Mouse (Mus musculus) heart, postnatal 10 days (tissue): ENCODE results near the gene Zfp804b. TPM values are rescaled to one million over a fixed set of nuclear protein-coding genes. Genes with fewer than 3 reads are reported as not detected.
"Not testable (repeated sequence)": the region's sequence is repeated elsewhere in the genome, so short reads cannot be mapped to it uniquely, and the experiment has no call there.

Experiments
- DNase-seq, 2 experiments: peaks; one replicate each; pipeline ENCODE4 v3.0.0; 2021
- intact Hi-C: fragments of 180-260 bp; cut with DNase I; formaldehyde crosslinking; loops from one replicate; pipeline ENCODE4 v1.15.1; 2025
- total RNA-seq, 2 experiments: library from RNA; stranded (reverse); gene quantifications; 2 replicates each; pipeline ENCODE4 v1.2.3; 2021

Gene Zfp804b
- total RNA-seq = under 1 TPM; 0.17 to 0.19 TPM

DNA sequence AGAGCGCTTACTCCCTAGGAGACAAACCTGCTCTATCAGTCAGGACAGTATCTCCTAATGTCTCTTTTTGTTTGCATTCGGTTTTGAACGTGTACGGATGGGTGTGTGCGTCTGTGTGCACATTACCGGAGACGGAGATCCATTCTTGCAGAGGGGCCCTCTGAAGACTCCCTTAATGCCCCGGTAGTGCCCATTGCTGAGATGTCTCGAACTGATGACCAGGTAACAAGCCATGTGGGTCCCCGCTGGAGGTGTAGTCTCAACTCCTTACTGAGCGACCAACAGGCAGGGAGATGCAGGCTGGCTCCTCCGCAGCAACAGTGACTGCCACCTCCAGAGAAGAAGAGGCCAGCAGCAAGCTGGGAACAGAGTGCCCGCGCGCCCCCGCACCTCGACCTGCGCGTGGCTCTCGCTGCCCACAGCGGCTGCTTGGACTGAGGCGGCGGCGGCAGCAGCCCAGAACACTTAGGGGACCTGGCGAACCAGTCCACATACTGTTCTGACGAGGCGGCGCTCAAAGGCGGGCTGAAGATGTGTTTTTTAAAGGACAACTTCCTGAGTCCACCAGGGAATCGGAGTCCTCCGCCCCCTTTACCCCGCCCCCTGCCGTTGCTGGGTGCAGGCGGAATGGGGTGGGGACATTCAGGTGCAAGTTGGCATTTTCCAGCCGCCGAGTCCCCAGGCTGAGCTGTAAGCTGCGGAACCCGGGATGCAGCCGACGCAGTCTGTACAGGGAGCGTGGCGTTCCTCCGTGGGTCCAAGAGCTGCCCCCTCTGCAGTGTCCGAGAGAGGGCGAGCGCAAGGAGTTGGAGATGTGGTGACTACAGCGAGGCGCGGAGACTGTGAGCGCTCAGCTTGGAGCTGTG, at the start of gene Zfp804b:
Zfp804b (minus strand) TSS at position 612 of the 866 bp plus-strand sequence.
- DNase-seq = peak; percentile 17 to 31
- intact Hi-C loops = no loop called here

DNA sequence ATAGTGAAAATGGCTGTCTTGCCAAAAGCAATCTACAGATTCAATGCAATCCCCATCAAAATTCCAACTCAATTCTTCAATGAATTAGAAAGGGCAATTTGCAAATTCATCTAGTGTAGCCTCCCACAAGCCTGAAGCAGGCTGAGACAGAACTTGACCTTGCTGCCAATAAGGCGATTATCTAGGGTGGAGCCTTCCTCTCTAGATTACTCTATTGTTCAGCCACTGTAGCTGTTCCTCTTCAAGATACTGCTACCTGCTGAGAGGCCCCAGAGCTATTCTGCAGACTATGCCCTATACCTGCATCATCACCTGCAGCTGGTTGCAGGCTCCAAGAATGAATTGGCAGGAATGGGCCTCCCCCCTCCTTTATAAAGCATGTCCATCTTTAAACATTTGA, 20.1 kb upstream of the Zfp804b start:
- DNase-seq, intact Hi-C loops: not testable (repeated sequence)

DNA sequence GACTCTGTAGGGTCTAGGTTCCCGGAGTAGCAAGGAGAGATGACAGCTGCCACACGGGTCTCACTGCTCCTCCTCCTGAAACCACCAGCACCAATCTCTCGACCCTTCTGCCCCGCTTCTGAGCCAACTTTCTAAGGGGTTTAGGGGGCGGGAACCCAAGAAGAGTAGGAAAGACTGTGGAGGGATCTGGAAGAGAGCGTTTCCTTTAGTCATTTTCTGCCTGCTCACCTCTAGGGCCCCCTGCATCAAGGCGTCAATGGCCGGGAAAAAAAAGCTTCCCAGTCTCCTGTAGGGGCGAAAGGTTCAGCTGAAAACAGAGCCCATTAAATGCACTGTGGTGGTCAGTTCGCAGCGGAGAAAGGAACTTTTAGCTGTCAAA, 444 bp upstream of the Zfp804b start:
- DNase-seq = no peak

DNA sequence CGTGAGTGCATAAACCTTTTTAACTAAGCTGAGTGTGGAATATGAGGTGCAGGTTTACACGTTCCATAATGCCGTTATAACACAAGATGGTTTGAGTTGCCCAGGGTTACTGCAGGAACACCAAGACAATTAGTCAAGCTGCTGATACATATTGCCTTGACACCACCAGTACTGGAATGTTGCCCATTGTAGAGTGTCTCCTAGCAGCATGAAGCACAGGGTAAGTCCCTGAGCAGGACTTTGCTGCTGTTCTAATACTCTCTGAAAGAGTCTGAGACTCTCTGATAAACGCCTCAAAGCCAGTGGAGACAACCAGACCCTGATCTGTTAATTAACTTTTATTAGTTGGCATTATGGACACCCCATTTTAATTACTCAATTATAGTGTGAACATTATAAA, 19.0 kb downstream of the Zfp804b start:
- intact Hi-C loops = no loop called here
- no peak for DNase-seq

More for the DNA sequence above, 444 bp upstream of the Zfp804b start:
- intact Hi-C loops = no loop called here

DNA sequence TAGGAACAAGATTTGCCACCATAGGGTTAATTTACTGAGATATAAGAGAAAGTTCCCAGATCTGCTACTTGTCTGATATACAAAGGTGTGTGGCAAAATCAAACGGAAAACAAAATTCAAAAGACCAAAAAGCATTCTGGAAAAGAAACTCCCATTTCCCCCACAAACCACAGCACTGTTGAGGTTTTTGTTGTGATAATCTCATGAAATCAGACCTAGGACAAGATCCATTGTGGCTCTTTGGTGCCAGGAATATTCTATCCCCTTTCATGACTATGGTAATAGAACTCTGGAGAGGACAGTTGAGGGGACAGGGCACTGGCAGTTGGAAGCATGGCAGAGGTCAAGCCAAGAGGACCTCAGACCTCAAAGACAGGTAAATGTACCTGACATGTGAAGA, 40.7 kb downstream of the Zfp804b start, which contains the start of gene Tex47:
Tex47 (plus strand) TSS at position 301 of the 400 bp plus-strand sequence.
- intact Hi-C loops = no loop called here
- DNase-seq = no peak

DNA sequence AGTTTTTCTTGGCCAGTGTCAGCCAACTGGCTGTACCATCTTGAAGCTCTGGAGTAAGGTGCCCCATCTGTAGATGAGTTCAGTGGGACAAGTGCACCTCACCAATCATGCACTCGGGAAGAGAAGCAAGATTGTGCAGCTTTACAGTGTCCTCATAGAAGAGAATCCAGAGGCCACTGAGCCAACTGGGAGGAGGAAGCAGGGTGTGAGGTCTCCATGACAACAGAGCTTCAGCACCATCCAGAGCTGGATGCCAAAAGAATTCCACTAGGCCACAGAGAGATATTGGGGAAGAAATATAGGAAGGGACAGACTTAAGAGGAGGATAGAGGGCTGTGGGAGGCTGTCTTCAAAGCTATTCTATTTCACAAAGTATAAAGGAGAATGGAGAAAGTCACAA, 41.6 kb downstream of the Zfp804b start:
- intact Hi-C loops = no loop called here
- no peak for DNase-seq

DNA sequence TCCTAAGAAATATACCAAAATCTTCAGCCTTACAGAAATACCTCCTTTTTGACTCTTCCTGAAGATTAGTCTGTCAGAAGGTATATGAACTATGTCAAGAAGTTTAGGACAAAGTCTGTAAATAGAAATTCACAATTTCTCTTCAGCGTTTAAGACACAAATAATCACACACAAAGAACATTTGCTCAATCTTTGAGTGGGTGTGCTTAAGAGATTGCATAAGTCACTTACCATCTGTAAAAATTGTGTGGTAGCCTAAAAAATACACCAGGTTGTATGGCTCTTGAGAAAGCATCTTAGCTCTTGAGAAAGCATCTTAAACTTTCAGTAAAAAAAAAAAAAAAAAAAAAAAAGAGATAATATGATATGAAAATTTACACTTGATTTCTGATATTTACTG, 60.2 kb downstream of the Zfp804b start:
- no peak for DNase-seq
- intact Hi-C loops = no loop called here

DNA sequence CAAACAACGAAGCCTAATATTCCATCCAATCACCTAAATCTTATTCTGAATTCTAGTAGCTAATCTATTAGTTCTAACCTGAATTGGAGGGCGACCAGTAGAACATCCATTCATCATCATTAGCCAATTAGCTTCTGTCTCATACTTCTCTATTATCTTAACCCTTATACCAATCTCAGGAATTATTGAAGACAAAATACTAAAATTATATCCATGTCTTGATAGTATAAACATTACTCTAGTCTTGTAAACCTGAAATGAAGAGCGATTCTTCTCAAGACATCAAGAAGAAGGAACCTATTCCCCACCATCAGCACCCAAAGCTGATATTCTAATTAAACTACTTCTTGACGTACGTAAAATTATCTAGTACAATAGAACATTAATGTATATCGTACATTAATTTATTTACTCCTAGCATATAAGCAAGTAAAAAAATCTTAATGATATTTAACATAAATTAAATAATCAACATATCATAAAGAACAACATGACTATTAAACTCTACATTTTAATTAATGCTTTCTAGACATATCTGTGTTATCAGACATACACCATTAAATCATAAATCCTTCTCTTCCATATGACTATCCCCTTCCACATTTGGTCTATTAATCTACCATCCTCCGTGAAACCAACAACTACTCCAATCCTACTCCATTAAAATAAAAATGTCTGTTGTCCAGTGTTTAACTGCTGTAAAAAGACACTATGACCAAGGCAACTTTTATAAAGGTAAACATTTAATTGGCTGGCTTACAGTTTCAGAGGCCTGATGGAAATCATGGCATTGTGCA, 67.7 kb downstream of the Zfp804b start:
- DNase-seq = no peak
- intact Hi-C loops = no loop called here

DNA sequence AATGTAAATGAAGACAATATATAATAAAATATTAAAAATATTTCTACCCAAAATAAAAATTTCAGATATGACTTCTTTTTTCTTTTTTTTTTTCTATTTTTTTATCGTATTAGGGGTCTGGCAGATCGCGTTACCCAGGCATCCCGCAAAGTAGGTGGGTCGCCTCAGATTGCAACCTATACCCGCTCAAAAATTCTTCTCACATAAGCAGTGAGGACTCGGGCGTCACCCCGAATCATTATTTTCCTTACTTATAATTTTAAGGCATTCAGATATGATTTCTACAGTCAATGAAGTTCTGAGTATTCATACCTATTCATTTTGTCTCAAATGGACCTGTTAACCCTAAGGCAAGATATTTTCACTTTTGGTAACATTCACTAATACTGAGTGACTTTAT, 167.0 kb downstream of the Zfp804b start:
- no peak for DNase-seq
- intact Hi-C loops = no loop called here

DNA sequence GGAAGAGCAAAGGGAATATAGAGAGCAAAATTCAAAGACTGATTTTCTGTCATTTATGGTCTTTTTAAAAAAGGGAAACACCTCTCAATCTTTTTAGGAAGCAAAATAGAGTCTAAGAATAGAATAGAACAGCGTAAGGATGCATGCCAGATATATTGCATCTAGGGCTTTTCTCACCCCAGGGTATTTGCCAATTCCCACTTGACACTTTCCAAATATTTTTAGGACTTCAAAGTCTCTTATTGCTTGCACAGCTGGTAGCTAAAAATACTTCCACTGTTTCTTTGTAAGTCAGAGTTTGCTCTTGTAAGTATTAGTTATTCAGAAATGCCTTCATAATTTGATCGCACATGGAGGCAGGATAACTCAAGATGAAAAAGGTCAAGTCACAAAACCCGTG, 204.9 kb downstream of the Zfp804b start:
- DNase-seq = peak; percentile 22 to 27
- intact Hi-C loops = no loop called here

DNA sequence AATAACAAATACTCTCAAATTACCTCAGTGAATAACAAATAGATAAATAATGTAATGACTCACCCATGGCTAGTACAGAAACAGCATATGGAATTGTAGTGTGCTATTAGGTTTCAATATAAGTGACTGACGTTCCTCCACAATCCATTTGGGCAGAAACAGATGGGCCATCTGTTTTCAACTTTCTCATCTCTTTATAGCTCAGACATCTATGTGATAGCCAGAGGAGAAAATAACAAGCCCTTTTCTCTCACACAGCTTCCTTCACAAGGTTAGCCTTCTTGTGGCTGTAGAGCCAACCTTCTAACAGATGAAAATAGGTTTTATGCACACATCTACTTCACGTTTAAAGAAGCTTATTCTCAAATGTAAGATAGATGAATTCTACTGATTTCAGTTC, 242.2 kb downstream of the Zfp804b start:
- no peak for DNase-seq
- intact Hi-C loops = no loop called here

DNA sequence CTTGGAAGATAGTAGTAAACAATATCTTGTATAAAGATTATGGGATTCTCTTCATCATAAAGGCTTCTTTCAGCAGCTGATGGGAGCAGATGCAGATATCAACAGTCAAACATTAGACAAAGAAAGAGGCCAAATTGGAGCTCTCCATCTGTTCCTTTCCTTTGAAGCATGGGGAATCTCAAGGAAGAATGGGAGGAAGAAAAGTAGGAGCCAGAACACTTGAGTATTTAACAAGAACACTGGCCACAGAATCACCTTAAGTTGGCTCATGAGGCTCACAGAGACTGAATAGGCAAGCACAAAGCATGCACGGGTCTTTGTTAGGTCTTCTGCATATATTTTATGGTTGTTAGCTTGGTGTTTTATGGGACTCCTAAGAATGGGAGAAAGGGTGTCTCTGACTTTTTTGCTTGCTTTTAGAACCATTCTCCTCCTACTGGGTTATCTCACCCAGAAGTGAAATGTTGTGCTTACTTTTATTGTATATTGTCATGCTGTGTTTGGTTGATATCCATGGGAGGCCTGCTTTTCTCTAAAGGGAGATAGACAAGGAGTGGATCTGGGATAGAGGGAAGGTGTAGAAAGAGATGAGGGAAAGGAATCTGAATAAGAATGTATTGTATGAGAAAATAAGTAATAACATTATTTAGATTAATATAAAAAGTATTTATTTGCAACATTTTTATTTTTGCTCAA, 270.5 kb downstream of the Zfp804b start:
- no peak for DNase-seq
- intact Hi-C loops = no loop called here

DNA sequence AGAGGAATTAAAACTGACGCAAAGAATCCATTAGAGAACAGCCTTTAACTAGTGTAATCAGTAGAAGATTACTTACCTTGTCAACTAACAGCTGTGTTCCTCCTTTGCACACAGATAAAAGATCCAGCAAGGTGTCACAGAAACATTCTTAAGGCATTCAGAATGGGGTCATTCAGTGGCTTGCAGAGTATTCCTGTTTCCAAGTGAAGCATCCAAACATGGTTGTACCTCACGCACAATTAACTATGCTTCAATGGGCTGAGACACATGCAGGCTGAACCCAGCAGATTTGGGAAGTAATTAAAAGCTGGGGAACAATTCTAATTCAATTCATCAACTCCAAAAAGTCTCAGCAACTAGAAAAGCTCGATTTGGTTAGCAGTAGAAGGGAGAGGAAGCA, 337.1 kb downstream of the Zfp804b start:
- DNase-seq = no peak
- intact Hi-C loops = no loop called here

DNA sequence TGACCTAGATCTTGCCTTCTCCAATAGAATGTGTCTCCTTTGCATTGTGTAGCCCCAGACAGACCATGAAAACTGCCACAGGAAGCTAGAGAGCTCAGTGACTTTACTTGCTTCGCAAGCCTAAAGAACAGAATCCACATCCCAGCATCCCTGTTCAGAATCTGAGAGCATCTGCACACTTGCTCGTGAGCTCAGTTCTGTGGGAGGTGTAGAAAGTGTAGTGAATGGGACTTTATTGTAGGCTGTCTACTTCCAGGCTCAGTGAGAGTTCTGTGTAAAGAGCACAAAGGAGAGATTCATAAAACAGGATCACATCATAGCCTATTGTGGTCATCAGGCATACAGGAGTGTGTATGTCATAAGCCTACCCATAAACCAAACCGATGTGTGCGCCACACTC, 360.6 kb downstream of the Zfp804b start:
- intact Hi-C loops = no loop called here

DNA sequence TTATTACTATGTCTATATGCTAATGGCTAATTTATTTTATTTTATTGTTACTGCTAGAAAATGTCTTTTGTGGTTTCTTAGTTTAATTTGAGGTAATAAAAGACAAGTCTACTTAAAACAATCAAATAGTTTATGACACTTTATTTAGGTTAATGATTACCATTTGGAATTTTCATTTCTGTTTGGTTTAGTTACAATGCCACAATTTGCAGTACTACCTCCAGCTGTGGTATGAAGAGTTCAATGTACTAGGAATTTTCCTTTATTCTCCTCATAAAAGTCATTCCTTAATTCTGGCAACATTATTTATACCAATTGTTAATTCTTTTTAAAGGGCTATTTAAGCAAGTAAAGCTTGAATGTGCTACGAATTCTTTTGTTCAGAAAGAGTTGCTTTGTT, 409.7 kb downstream of the Zfp804b start:
- intact Hi-C loops = no loop called here
- DNase-seq = no peak

More for the DNA sequence above, 360.6 kb downstream of the Zfp804b start:
- no peak for DNase-seq

DNA sequence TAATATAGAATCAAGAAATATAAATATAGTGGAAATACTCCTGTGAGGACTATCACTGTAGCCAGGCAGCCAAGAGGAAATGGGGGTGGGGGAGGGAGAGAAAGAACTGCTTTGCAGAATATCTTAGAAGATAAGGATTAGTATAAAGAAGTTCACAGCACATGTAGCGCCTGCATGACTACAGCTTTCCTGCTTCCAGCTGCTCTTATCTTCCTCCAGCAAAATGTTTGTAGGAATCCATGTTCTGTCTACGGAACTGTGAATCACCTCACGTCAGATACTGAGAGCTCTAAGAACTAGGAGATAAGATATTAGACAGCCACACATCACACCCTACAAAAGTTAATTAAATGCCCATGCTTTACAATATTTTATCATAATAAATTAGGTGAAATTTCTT, 433.3 kb downstream of the Zfp804b start:
- intact Hi-C loops = no loop called here

DNA sequence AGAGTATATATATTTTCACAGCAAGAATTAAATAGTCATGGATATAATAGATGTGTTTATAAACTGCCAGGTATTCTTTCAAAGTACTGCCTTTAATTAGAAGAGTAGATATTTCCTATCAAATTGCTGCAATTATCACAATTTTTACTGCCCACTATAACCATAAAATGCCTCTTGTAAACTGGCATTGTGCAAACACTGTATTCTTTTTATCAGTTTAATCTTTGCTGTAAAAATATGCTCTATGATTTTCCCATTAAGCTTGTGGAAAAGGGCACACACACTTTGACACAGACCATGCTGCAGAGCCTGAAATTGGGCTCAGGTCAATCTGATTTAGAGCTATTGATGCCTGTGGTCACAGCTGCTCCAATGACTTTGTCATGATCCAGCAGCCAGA, 463.2 kb downstream of the Zfp804b start:
- intact Hi-C loops = no loop called here
- no peak for DNase-seq

More for the DNA sequence above, 433.3 kb downstream of the Zfp804b start:
- DNase-seq = no peak

DNA sequence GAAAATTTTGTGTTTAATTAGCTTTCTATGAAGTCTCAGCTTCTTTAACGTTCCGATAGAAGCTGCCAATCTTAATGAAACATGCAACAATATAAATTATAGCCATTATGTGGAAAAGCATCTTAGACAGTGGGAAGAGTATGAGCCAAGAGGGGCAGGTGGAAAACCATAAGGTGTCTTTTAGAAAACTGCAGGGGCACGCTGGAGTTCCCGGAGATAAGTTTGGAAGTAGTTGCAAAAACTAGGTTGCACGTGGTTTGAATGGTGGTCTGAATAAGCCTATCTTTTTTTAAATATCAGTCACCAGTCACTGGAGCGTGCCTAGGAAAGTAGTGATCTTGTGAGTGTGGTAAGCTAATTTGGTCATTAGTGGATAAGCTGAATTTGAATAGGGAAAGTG, 473.0 kb downstream of the Zfp804b start:
- DNase-seq = no peak
- intact Hi-C loops = no loop called here

DNA sequence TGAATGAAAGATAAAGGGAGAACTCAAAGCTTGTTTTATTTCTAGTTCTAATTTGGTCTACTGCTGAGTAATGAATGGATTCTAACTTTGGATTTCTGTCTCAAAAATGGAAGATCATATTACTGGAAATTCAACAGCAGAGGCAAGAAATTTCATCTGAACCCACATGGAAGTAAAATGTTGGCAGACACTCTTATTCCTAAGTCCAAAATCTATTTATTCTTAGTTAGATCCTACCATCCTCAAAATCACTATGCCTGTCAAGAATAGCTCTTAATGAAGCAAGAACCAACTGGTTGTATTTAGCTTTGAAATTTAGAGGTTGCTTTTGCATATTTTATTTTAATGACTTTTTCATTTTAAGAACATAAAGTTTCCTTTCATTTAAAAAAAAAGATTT, 473.6 kb downstream of the Zfp804b start:
- DNase-seq = no peak
- intact Hi-C loops = no loop called here

DNA sequence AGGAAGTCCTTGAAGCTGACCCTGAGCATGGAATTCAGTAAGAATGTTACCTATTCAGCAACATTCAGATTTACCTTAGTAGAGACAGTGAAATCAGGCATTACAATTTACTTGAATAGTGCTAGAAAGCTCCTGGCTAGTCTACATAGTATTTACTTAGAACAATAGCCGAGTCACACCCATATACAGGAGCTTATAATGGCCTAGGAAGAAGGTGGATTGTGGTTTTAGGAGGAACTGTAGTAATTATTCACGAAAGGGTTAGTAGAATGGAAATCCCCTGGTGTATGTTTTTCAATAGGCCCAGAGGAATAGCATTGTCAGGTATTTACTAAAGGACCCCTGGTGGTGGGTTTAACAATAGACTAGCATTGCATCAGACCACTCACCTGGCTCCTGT, 549.2 kb downstream of the Zfp804b start:
- no peak for DNase-seq
- intact Hi-C loops = no loop called here

DNA sequence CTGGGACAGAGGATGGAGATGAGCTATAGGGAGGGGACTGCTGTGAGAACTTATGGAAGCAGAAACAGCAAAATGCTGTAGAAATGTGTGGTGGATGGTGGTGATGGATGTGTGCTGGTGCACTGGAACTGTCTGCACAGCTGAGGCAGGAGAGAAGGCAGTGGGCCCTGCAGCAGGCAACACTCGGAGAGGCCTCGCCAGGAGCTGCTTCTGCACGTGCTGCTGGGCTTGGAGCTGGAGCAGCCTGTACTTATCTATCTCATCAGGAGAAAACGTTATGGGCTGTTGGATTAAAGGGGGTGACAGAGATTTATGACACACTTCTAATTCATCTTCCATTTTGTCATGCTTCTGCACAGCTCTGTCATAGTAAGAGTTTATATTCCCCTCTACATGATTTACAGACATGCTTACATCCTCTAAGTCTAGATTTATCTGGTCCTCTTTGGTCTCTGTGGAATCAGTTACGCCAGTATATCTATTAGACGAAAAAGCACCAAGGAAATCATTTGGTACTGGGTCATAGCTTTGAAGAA, 575.1 kb downstream of the Zfp804b start:
- DNase-seq = no peak

More for the DNA sequence above, 575.1 kb downstream of the Zfp804b start:
- intact Hi-C loops = no loop called here
